Mouse (Mus musculus) T-helper 17 cell (primary cell): ENCODE results near the gene Ly6g6e.

Experiments
- in situ Hi-C, 2 experiments: fragments of 300-600 bp; cut with MboI, MseI; formaldehyde crosslinking; loops; 1 replicate in 1 of 2; 2 replicates in 1 of 2; pipeline ENCODE4 v1.15.1; 2025; ENCODE audit warnings: high pct_unique_total_duplicates in 2 of 2

Gene Ly6g6e

GRCm38 (mm10) chr17:35049561-35050016 is 27.1 kb upstream of the Ly6g6e start, which contains the start of gene Clic1:
Gene Clic1, plus strand, starts transcription at chr17:35049966.
- in situ Hi-C loops, result loop anchor here in 1 of 2 experiments (10.0 kb wide), 1 partner anchor 805 kb away; no protein-coding TSS in a partner anchor

- in situ Hi-C loops, result loop anchor here in 1 of 2 experiments (10.0 kb wide), 1 partner anchor 805 kb away; no protein-coding TSS in a partner anchor
Measured at GRCm38 (mm10) chr17:35050126-35050750, 26.5 kb upstream of the Ly6g6e start.

- in situ Hi-C loops, result loop anchor here in 1 of 2 experiments (10.0 kb wide), 1 partner anchor 803 kb away; no protein-coding TSS in a partner anchor
Measured at GRCm38 (mm10) chr17:35051156-35052086, 25.3 kb upstream of the Ly6g6e start.

- in situ Hi-C loops, result loop anchor here in 1 of 2 experiments (10.0 kb wide), 1 partner anchor 802 kb away; no protein-coding TSS in a partner anchor
Measured at GRCm38 (mm10) chr17:35052271-35052798, 24.4 kb upstream of the Ly6g6e start.

GRCm38 (mm10) chr17:35055691-35056495 is 20.8 kb upstream of the Ly6g6e start:
- in situ Hi-C loops, result loop anchor here in 1 of 2 experiments (10.0 kb wide), 1 partner anchor 799 kb away; no protein-coding TSS in a partner anchor

- in situ Hi-C loops, result loop anchor here in 1 of 2 experiments (10.0 kb wide), 1 partner anchor 798 kb away; no protein-coding TSS in a partner anchor
Measured at GRCm38 (mm10) chr17:35057090-35057489, 19.6 kb upstream of the Ly6g6e start.

GRCm38 (mm10) chr17:35058316-35058715 is 18.4 kb upstream of the Ly6g6e start:
- in situ Hi-C loops, result loop anchor here in 1 of 2 experiments (10.0 kb wide), 1 partner anchor 796 kb away; no protein-coding TSS in a partner anchor

- in situ Hi-C loops, result loop anchor here in 1 of 2 experiments (10.0 kb wide), 1 partner anchor 796 kb away; no protein-coding TSS in a partner anchor
Measured at GRCm38 (mm10) chr17:35058911-35059892, 17.5 kb upstream of the Ly6g6e start, which contains the start of gene Ddah2. Gene Ddah2, plus strand, starts transcription at chr17:35059035.

- in situ Hi-C loops, result loop anchor here (5.0 kb wide), 1 partner anchor 38 kb away; no protein-coding TSS in a partner anchor
Measured at GRCm38 (mm10) chr17:35060071-35060470, 16.6 kb upstream of the Ly6g6e start.

- in situ Hi-C loops, result loop anchor here (5.0 kb wide), 1 partner anchor 39 kb away; no protein-coding TSS in a partner anchor
Measured at GRCm38 (mm10) chr17:35060737-35061297, 15.9 kb upstream of the Ly6g6e start.

- in situ Hi-C loops, result loop anchor here (5.0 kb wide), 1 partner anchor 39 kb away; no protein-coding TSS in a partner anchor
Measured at GRCm38 (mm10) chr17:35061299-35061698, 15.4 kb upstream of the Ly6g6e start.

GRCm38 (mm10) chr17:35063466-35063865 is 13.2 kb upstream of the Ly6g6e start:
- in situ Hi-C loops, result loop anchor here (5.0 kb wide), 1 partner anchor 41 kb away; no protein-coding TSS in a partner anchor

GRCm38 (mm10) chr17:35064378-35064877 is 12.3 kb upstream of the Ly6g6e start:
- in situ Hi-C loops, result loop anchor here (5.0 kb wide), 1 partner anchor 42 kb away; no protein-coding TSS in a partner anchor

- in situ Hi-C loops, result loop anchor here (5.0 kb wide), 1 partner anchor 43 kb away; no protein-coding TSS in a partner anchor
Measured at GRCm38 (mm10) chr17:35064951-35065947, 11.5 kb upstream of the Ly6g6e start, which contains the start of gene Ly6g6c. Gene Ly6g6c, plus strand, starts transcription at chr17:35065388.

GRCm38 (mm10) chr17:35066084-35066483 is 10.6 kb upstream of the Ly6g6e start, which contains the start of gene Mpig6b:
Gene Mpig6b, minus strand, starts transcription at chr17:35066184.
- in situ Hi-C loops, result no loop called here

- in situ Hi-C loops, result no loop called here
Measured at GRCm38 (mm10) chr17:35068213-35068914, 8.3 kb upstream of the Ly6g6e start.
